Mouse (Mus musculus) megakaryocyte, embryonic 14.5 days (primary cell): ENCODE measurements around the gene Aspa.

Experiments used
- FLI1 ChIP-seq: IDR thresholded peaks from 2 replicates; pipeline ENCODE4 v1.6.1; 2012; ENCODE audit warnings: low read length, inconsistent platforms, mixed read lengths
- GATA1 ChIP-seq: IDR thresholded peaks from 3 replicates; pipeline ENCODE4 v1.6.1; 2012; ENCODE audit warnings: mixed read lengths, low read length, inconsistent platforms, borderline replicate concordance

DNA sequence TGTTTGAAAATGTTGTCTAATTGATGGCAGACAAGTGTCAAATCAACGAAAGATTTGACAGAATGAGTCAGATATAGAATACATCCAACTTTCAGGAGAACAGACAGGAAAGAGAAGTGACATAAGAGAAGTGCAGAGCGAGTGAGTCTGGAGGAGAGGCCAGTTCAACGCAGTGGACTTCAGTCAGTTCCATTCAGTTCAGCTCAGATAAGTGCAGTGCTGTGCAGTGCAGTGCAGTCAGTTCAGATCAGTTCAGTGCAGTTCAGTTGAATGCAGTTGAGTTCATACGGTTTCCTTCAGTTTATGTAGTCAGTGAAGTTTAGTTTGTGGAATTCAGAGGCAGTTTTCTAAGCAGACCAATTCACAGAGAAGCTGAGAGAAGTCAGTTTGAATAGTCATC lies 7.5 kb upstream of the Aspa start:
- TF ChIP-seq GATA1 = no peak
- no peak for TF ChIP-seq FLI1
